Mouse (Mus musculus) heart, postnatal 10 days (tissue): ENCODE results near the gene Mettl14. TPM values are rescaled to one million over a fixed set of nuclear protein-coding genes. Genes with fewer than 3 reads are reported as not detected.
A peak's percentile ranks its signal among the peaks of the same experiment; 100 is the strongest.

Experiments
- DNase-seq, 2 experiments: peaks; one replicate each; pipeline ENCODE4 v3.0.0; 2021
- intact Hi-C: fragments of 180-260 bp; cut with DNase I; formaldehyde crosslinking; loops from one replicate; pipeline ENCODE4 v1.15.1; 2025
- total RNA-seq, 2 experiments: library from RNA; stranded (reverse); gene quantifications; 2 replicates each; pipeline ENCODE4 v1.2.3; 2021

Gene Mettl14
- total RNA-seq, 2 experiments from 2014 or later = 10.8 to 16.7 TPM

DNA sequence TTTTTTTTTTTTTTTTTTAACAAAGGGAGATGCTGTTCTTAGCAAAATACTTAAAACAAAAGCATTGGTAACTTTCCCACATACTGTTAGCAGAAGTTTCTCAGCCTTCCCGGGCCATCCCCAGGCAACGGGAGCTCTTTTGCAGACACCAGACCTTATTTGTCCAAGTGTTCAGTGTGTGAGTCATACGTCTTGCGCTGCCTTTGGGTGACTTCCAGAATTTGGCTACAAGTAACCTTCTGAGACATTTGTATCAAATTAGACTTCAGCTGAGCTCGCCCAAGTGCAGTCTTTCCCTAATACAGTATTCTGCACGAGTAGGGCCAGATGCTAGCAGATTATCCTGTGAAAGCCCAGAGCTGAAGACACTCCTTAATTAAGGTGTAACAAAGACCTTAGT lies 56.7 kb downstream of the Mettl14 start:
- DNase-seq = peak; percentile 79 to 85
- intact Hi-C loops = loop anchor here (10.0 kb wide), 1 partner anchor 384 kb away; no protein-coding TSS in a partner anchor

DNA sequence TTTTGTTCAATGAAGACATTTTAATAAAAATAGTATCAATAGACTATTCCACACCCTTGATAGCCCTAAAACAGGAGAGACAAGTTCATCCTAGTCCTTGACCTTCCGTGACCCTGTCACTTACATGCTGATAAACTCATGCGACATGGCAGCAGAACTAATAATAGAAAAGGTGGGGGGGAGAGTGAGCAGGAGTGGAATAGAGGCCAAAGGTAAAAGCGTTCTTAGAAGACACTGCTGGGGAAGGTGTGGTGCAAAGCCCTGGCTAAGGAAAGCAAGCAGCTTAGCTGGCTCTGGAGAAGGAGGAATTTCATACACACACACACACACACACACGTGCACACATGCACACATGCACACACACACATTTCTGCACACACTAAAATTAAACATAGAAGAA lies 61.6 kb downstream of the Mettl14 start:
- DNase-seq = peak; percentile 46
- intact Hi-C loops = loop anchor here (2.0 to 10.0 kb wide), 2 partner anchors 26 to 380 kb away; no protein-coding TSS in a partner anchor

DNA sequence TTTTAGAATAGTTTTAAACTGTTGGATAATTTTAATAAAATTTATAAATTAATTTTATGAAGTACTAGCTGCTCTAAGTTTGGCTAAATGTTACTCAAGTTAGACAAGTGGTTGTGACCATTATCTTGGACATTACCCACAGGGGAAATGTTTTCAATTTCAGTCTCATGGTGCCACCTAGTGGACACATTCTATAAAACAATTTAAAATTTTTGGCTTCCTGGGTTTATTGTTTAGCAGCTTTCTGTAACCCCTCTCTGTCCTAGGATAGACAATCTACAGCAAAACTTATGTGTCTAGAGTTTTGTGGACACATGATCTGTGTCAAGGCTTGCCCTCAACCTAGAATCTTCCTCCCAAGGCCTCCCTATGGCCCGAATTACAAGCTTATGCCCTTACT lies 63.8 kb downstream of the Mettl14 start:
- peak; percentile 67 to 80 for DNase-seq
- intact Hi-C loops = loop anchor here (2.0 to 10.0 kb wide), 3 partner anchors 55 to 377 kb away; partner anchors contain the start of gene Sec24d

DNA sequence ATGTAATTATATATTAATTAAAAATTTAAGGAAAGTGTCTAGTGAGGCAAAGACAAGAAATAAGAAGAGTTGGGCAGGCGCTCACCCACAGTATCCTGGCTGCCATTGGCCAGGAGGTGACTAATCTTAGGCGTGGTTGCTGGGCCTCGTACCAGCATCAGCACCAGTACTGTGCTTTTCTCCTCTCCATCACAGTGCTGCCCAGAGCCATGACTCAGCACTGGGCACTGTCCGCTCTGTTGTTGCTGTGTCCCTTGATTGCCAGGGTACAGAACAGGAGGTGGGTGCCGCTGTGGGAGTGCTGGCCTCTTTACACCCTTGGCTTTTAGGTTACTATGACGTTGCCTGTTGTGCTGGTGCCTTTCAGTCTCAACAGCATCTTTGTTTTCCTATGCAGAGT lies 64.3 kb downstream of the Mettl14 start:
- intact Hi-C loops = loop anchor here (1.0 to 10.0 kb wide), 4 partner anchors 55 to 377 kb away; partner anchors contain the start of gene Sec24d

DNA sequence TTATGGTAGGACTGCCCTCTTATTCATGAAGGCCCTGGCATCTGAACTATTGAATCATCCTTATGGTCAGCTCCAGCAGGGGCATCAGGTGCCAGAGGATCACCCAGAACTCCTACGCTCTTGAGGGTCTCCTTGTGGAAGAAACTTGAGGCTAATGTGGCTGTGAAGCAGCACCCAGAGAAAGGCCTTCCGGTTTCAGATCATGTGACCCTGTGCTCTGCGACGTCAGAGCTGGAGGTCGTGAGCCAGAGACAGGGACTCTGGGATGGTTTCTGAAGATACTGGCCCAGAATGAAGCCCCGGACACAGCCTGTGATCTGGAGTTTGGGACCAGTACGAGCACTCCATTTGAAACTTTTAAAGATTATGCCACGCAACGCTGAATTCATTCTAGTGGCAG lies 65.6 kb downstream of the Mettl14 start:
- no peak for DNase-seq
- intact Hi-C loops = loop anchor here (10.0 kb wide), 1 partner anchor 376 kb away; no protein-coding TSS in a partner anchor

More for the DNA sequence above, 64.3 kb downstream of the Mettl14 start:
- peak; percentile 65 to 69 for DNase-seq

Other genes starting within 250 kb of the Mettl14 start
- gene Synpo2, start 150.0 kb downstream of the Mettl14 start, total RNA-seq = 10 to 100 TPM; 37.8 to 43.1 TPM
- 10 to 100 TPM; 65.0 to 67.8 TPM for gene Sec24d, start 118.7 kb downstream of the Mettl14 start, total RNA-seq
- 1 to 10 TPM; 1.7 to 1.8 TPM for gene Prss12, start 60.8 kb upstream of the Mettl14 start, total RNA-seq